Mouse (Mus musculus) cerebellum, postnatal 14 days (tissue): ENCODE measurements around the gene Dydc1.
A peak's percentile ranks its signal among the peaks of the same experiment; 100 is the strongest.

Source experiments
- DNase-seq, 2 experiments: peaks; one replicate each; pipeline ENCODE4 v3.0.0; 2021; ENCODE audit warnings: mixed read lengths in 2 of 2

Gene Dydc1

DNA sequence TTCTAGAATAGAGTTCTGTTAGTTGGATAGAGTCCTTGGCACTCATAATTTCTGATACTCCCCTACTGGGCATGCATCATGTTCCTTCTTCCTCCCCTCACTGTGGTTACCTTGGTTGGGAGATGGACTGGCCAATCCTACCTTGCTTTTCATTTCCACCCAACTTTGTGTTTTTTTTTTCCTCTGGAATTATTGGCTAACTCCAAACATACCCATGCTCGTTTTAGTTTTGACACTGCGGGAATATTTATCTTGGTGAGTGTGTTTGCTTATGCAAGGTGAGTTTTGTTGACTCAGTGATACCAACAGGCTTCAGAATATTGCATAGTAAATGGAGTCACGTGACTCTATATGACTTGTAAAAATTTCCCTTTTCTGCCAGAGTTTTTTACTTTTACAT, 28.0 kb downstream of the Dydc1 start:
- DNase-seq: no peak

DNA sequence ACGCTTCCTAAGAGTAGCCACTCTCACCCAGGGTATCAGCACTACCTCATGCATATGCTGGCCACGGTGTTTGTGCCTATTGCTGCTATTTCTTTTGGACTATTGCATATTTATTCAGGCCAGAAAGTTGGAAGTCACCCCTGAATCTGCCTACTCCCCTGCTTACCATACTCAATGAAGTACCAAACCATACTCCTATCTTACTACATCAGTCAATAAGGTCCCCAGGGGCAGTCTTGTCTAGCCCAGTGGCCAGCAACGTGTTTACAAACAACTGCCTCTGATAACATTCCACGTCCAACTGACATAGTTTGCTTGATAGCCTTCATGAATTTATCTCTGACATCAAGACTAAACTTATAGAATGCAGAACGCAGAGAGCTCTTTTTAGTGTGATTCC, 28.5 kb downstream of the Dydc1 start:
- no peak for DNase-seq

DNA sequence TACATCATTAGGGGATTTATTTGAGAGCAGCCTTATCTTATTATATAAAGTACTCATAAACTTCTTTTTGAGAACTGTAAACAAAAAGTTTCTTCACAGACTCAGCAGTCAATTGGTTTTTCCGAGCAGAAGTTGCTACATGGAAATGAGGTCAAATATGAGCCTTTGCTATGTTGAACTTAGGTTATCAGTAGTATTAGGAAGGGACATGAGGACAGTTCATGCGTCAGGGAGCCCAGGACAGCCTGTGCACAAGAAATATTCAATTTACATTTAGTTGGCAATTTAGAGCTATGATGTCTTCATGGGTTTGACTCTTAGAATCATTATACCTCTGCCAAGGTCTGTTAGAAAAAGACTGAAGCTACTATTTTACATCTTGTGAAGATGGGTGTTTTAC, 29.6 kb downstream of the Dydc1 start:
- DNase-seq: no peak

DNA sequence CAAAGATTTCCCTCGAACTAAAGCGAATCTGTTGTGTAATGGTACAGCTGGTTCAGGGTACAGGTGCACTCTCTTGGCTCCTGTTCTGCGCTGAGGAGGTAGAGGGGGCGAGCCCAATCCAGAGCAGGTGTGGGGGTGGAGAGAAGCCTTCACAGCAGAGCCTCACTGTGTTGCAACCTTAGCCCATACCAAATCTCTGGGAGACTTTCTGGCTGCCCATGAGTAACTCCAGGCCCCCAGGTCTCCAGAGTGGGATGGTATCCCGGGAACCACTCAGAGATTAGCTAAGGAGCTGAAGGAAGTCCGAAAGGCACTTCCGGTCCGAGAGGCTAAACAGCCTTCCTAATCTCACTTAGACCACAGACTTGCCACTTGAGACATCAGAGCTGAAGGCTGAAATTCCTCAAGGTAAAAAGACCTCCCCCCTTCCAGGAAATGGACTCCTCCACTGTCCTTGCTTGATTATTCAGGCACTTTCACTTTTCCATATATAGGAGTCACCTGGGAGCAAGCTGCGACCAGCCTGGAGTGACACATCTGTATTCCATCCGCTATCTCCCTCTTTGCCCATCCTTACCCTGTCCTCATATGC, 32.2 kb downstream of the Dydc1 start, which contains the start of gene Mat1a:
TSS of gene Mat1a (plus strand) at position 183 of the 592 bp plus-strand sequence.
- DNase-seq: no peak

- no peak for DNase-seq
Observed at GRCm38 (mm10) chr14:41111031-41111668, 38.4 kb downstream of the Dydc1 start.

DNA sequence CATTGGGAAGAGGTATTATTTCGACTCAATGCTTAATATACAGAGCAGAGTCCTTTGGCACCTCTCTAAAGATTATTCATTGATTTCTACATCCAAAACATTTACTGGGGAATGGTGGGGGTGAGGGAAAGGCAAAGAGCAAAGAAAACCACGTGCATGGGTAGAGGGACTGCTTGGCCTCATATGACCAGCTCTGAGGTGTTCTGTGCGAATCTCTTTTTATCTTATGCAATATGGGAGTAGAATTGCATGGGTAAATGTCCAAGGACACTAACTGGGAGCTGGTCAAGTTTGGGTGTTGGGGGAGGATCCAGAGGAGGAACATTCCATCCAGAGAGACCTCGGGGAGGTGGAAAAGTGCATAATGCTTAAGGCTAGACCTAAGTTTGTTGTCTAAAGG, 40.2 kb downstream of the Dydc1 start:
- no peak for DNase-seq

DNA sequence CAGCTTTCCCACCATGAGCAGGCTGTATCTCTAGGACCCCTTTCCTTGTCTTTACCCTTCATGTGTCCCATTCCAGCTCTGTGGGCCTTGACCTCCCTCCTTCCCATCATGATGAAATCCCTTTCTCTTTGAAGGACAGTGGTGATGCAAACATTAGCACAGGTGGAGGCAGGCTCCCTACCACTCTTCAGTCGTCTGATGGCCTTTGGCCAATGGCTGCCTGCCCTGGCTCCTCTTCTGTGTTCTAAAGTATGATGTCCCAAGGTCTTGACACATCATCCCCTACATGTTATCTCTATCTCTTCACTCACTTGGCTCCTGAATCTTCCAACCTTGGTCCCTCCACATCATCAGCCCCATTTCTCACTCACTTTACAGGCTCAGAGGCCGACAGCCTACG, 43.6 kb downstream of the Dydc1 start:
- DNase-seq: peak; percentile 72 to 75

DNA sequence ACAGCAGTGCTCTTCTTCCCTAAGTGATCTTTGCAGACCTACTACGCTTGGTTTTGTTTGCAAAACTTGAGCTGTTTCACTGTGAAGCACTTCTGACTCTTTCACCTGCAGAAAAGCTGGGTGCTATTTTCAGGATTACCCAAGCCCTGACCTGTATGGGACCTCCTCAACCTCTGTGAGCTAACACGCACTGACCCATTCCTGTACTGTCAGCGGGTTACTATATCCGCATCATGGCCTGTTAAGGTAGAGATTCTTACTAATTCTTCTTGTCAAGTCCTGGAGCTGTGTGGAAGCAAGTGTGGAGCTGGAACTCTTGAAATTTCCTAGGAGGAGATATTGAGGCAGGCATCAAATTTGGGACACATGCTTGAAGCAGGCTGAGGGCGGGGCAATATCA, 52.0 kb downstream of the Dydc1 start:
- no peak for DNase-seq

DNA sequence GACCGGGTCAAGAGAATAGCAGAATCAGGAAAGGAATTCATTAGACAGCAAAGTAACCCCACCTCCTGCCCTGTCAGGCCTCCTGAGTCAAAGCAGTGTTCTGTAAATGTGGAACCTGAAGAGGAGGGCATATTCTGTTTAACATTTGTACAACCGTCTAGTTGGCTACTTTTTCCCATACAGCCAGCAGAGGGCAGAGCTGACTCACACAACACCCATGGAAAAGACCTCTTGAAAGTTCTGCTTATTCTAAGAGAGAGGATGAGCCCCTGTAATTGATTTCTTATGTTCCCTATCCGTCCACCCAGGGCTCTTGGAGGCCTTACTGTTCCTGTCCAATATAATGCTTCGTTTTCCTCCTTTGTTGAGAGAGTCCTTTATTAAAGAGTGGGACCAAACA, 55.3 kb downstream of the Dydc1 start:
- peak; percentile 22 to 35 for DNase-seq

- no peak for DNase-seq
Observed at GRCm38 (mm10) chr14:41131540-41131939, 58.8 kb downstream of the Dydc1 start, which contains the start of gene Sftpa1. Gene Sftpa1 (plus strand): TSS chr14:41131782.

- no peak for DNase-seq
Observed at GRCm38 (mm10) chr14:41137006-41137405, 64.3 kb downstream of the Dydc1 start.

- DNase-seq: no peak
Observed at GRCm38 (mm10) chr14:41140686-41141085, 68.0 kb downstream of the Dydc1 start.
